In genomic region chr6:53472751-53473150, GRCm38 (mm10) we compare ENCODE assay signal across 19 mouse cellular contexts.
"Had no signal": no experiment of that assay in that cellular context is flagged by ENCODE, and none has a peak within 500 bp of the region (broad histone marks: within the 10 kb centered on the region; RNA-seq: fewer than 3 reads in every experiment).

No protein-coding gene starts in this region.

- H3K36me3 ChIP-seq: midbrain, embryonic 13.5 days; neural tube, embryonic 13.5 days; neural tube, embryonic 15.5 days had no signal

- H3K27ac ChIP-seq: midbrain, embryonic 13.5 days; neural tube, embryonic 13.5 days; neural tube, embryonic 15.5 days had no signal

- ATAC-seq: midbrain, embryonic 13.5 days; midbrain, embryonic 16.5 days had no signal

- H3K4me2 ChIP-seq: lung, embryonic 14.5 days; midbrain, embryonic 11.5 days; midbrain, embryonic 13.5 days; neural tube, embryonic 13.5 days; neural tube, embryonic 15.5 days had no signal

- H3K4me3 ChIP-seq: megakaryocyte, embryonic 14.5 days; midbrain, embryonic 13.5 days; myocyte; neural tube, embryonic 13.5 days; neural tube, embryonic 15.5 days had no signal

- H3K27me3 ChIP-seq: midbrain, embryonic 13.5 days; neural tube, embryonic 13.5 days; neural tube, embryonic 15.5 days had no signal

- H3K4me1 ChIP-seq: midbrain, embryonic 13.5 days had no signal

- DNase-seq: lung, adult 18-20 months; lung, embryonic 14.5 days; lung, postnatal 10 days; lung, postnatal 4 days; retina, postnatal 1 day; right cerebral cortex, adult 18-20 months; right cerebral cortex, postnatal 25 days; right cerebral cortex, postnatal 4 days; spleen, adult 18-20 months; thymus, adult 18-20 months; thymus, postnatal 14 days; thymus, postnatal 36 days had no signal

- H3K9ac ChIP-seq: lung, embryonic 14.5 days; midbrain, embryonic 13.5 days; neural tube, embryonic 13.5 days; neural tube, embryonic 15.5 days had no signal

- H3K9me3 ChIP-seq: megakaryocyte, embryonic 14.5 days; midbrain, embryonic 13.5 days; neural tube, embryonic 13.5 days; neural tube, embryonic 15.5 days had no signal
